Mouse (Mus musculus): ENCODE measurements at regions not wholly inside any gene's neighbourhood (a gene's known extent, or its start where the extent isn't known, plus 50 kb on each side); places are given as distances from the start of the nearest gene placed in this dataset.
"Not testable (repeated sequence)": the region's sequence is repeated elsewhere in the genome, so short reads cannot be mapped to it uniquely, and the experiment has no call there.

- Histone ChIP-seq H3K36me3 (no peaks in the 10 kb centered on the region), H3K4me1 (peaks cover 20% of the 10 kb centered on the region), H3K27me3 (ENCODE audit: insufficient read depth, poor library complexity, severe bottlenecking) (no peaks in the 10 kb centered on the region), H3K27ac (no peak overlapping the region), H3K4me3 (no peak overlapping the region), H3K9me3 (no peaks in the 10 kb centered on the region)
- 74% methylated on average over 5 of the region's 5 CpGs for WGBS
- no peak for DNase-seq (ENCODE audit: low spot score)
Observed at GRCm38 (mm10) chr2:78280219-78280915, 334.2 kb upstream of the Cwc22 start.

- H3K36me3 ChIP-seq = no peaks in the 10 kb centered on the region
- no peak overlapping the region for H3K4me3 ChIP-seq
- H3K9me3 ChIP-seq = no peaks in the 10 kb centered on the region
- DNase-seq (ENCODE audit: low spot score) = no peak
- H3K27ac ChIP-seq = 0 out of 2 replicates have a peak overlapping the region, but pooled peaks have one; percentile 11
- peaks cover 13% of the 10 kb centered on the region for H3K4me1 ChIP-seq
- 65% methylated on average over 5 of the region's 5 CpGs for WGBS
- H3K27me3 ChIP-seq (ENCODE audit: insufficient read depth, poor library complexity, severe bottlenecking) = no peaks in the 10 kb centered on the region
Observed at GRCm38 (mm10) chr2:78279382-78280056, 333.3 kb upstream of the Cwc22 start.

GRCm38 (mm10) chr2:78278630-78279029 lies 332.5 kb upstream of the Cwc22 start:
- H3K9me3 ChIP-seq = no peaks in the 10 kb centered on the region
- DNase-seq (ENCODE audit: low spot score) = no peak
- peaks cover 9% of the 10 kb centered on the region; the same call in 1 of the 2 replicates for H3K4me1 ChIP-seq
- H3K27ac ChIP-seq = no peak overlapping the region
- H3K4me3 ChIP-seq = no peak overlapping the region
- H3K36me3 ChIP-seq = no peaks in the 10 kb centered on the region
- WGBS = 72% methylated on average over 2 of the region's 2 CpGs
- no peaks in the 10 kb centered on the region for H3K27me3 ChIP-seq (ENCODE audit: insufficient read depth, poor library complexity, severe bottlenecking)

- H3K36me3 ChIP-seq = no peaks in the 10 kb centered on the region
- H3K4me1 ChIP-seq = peaks cover 5% of the 10 kb centered on the region; the same call in 1 of the 2 replicates
- H3K4me3 ChIP-seq = no peak overlapping the region
- no peak overlapping the region for H3K27ac ChIP-seq
- no peaks in the 10 kb centered on the region for H3K9me3 ChIP-seq
- WGBS = 73% methylated on average over 8 of the region's 8 CpGs
- H3K27me3 ChIP-seq (ENCODE audit: insufficient read depth, poor library complexity, severe bottlenecking) = no peaks in the 10 kb centered on the region
- DNase-seq (ENCODE audit: low spot score) = no peak
Observed at GRCm38 (mm10) chr2:78277699-78278098, 331.5 kb upstream of the Cwc22 start.

- Histone ChIP-seq H3K9me3 (no peaks in the 10 kb centered on the region), H3K27me3 (ENCODE audit: insufficient read depth, poor library complexity, severe bottlenecking) (no peaks in the 10 kb centered on the region), H3K4me1 (no peaks in the 10 kb centered on the region), H3K36me3 (no peaks in the 10 kb centered on the region), H3K27ac (no peak overlapping the region), H3K4me3 (no peak overlapping the region)
- 87% methylated on average over 5 of the region's 5 CpGs for WGBS
- no peak for DNase-seq (ENCODE audit: low spot score)
Observed at GRCm38 (mm10) chr2:78274122-78274521, 327.9 kb upstream of the Cwc22 start.

GRCm38 (mm10) chr2:78268705-78269104 lies 322.5 kb upstream of the Cwc22 start:
- 84% methylated on average over 4 of the region's 4 CpGs for WGBS

GRCm38 (mm10) chr2:78267527-78268375 lies 321.6 kb upstream of the Cwc22 start:
- no peaks in the 10 kb centered on the region for H3K9me3 ChIP-seq
- 85% methylated on average over 2 of the region's 2 CpGs for WGBS

More at GRCm38 (mm10) chr2:78268705-78269104, 322.5 kb upstream of the Cwc22 start:
- Histone ChIP-seq H3K4me1 (no peaks in the 10 kb centered on the region), H3K36me3 (no peaks in the 10 kb centered on the region), H3K9me3 (no peaks in the 10 kb centered on the region), H3K4me3 (no peak overlapping the region), H3K27me3 (ENCODE audit: insufficient read depth, poor library complexity, severe bottlenecking) (no peaks in the 10 kb centered on the region), H3K27ac (no peak overlapping the region)
- no peak for DNase-seq (ENCODE audit: low spot score)

GRCm38 (mm10) chr2:78253601-78254097 lies 307.5 kb upstream of the Cwc22 start:
- WGBS = 81% methylated on average over 10 of the region's 10 CpGs
- H3K27ac ChIP-seq = no peak overlapping the region
- no peaks in the 10 kb centered on the region for H3K9me3 ChIP-seq
- no peaks in the 10 kb centered on the region for H3K27me3 ChIP-seq (ENCODE audit: insufficient read depth, poor library complexity, severe bottlenecking)
- H3K36me3 ChIP-seq = no peaks in the 10 kb centered on the region
- H3K4me1 ChIP-seq = no peaks in the 10 kb centered on the region
- H3K4me3 ChIP-seq = no peak overlapping the region
- no peak for DNase-seq (ENCODE audit: low spot score)

More at GRCm38 (mm10) chr2:78267527-78268375, 321.6 kb upstream of the Cwc22 start:
- H3K27me3 ChIP-seq (ENCODE audit: insufficient read depth, poor library complexity, severe bottlenecking) = no peaks in the 10 kb centered on the region
- no peak for DNase-seq (ENCODE audit: low spot score)
- no peak overlapping the region for H3K4me3 ChIP-seq
- no peaks in the 10 kb centered on the region for H3K36me3 ChIP-seq
- H3K27ac ChIP-seq = no peak overlapping the region
- no peaks in the 10 kb centered on the region for H3K4me1 ChIP-seq

GRCm38 (mm10) chr2:78246354-78246753 lies 300.2 kb upstream of the Cwc22 start:
- no peak for DNase-seq (ENCODE audit: low spot score)
- Histone ChIP-seq H3K36me3 (no peaks in the 10 kb centered on the region), H3K9me3 (no peaks in the 10 kb centered on the region), H3K4me1 (no peaks in the 10 kb centered on the region), H3K4me3 (no peak overlapping the region), H3K27ac (no peak overlapping the region), H3K27me3 (ENCODE audit: insufficient read depth, poor library complexity, severe bottlenecking) (no peaks in the 10 kb centered on the region)
- 81% methylated on average over 5 of the region's 5 CpGs for WGBS

GRCm38 (mm10) chr2:78240299-78240698 lies 294.1 kb upstream of the Cwc22 start:
- Histone ChIP-seq H3K36me3 (no peaks in the 10 kb centered on the region), H3K27me3 (ENCODE audit: insufficient read depth, poor library complexity, severe bottlenecking) (no peaks in the 10 kb centered on the region), H3K9me3 (no peaks in the 10 kb centered on the region), H3K4me1 (peaks cover 3% of the 10 kb centered on the region; the same call in 1 of the 2 replicates), H3K4me3 (no peak overlapping the region), H3K27ac (no peak overlapping the region)
- no peak for DNase-seq (ENCODE audit: low spot score)
- 45% methylated on average over 2 of the region's 2 CpGs for WGBS

GRCm38 (mm10) chr2:78225383-78226100 lies 279.4 kb upstream of the Cwc22 start:
- H3K27me3 ChIP-seq (ENCODE audit: insufficient read depth, poor library complexity, severe bottlenecking); DNase-seq (ENCODE audit: low spot score): not testable (repeated sequence)
- WGBS = 77% methylated on average over 4 of the region's 4 CpGs

GRCm38 (mm10) chr2:78214469-78214868 lies 268.3 kb upstream of the Cwc22 start:
- no peaks in the 10 kb centered on the region for H3K27me3 ChIP-seq (ENCODE audit: insufficient read depth, poor library complexity, severe bottlenecking)
- DNase-seq (ENCODE audit: low spot score) = no peak
- WGBS = 60% methylated on average over 8 of the region's 8 CpGs
- H3K9me3 ChIP-seq = no peaks in the 10 kb centered on the region
- H3K4me3 ChIP-seq = no peak overlapping the region
- H3K36me3 ChIP-seq = no peaks in the 10 kb centered on the region
- no peak overlapping the region for H3K27ac ChIP-seq
- H3K4me1 ChIP-seq = no peaks in the 10 kb centered on the region

More at GRCm38 (mm10) chr2:78225383-78226100, 279.4 kb upstream of the Cwc22 start:
- not testable (repeated sequence) for H3K4me3 ChIP-seq, H3K36me3 ChIP-seq, H3K4me1 ChIP-seq, H3K27ac ChIP-seq, H3K9me3 ChIP-seq
